Mouse (Mus musculus): Measurements from ENCODE around the gene Zfp819.

DNA sequence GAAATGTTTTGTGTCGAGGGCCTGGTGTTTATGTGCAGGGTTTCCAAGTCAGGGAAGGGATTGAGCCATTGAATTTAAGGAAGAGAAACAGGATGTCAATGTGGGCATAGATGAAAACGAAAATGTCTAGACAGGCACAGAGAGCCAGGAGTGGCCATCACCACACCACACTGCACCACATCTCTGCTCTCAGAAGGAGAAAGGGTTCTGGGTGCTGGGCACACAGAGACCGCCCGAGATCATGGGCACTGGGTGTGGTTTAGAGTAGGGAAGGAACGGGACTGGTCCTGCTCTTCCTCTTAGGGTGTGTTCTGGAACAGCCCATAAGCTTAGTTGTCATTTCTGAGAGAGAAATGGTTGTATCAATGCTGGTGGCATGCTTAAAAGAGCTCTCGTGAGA is 43.7 kb upstream of the Zfp819 start:
- TF ChIP-seq CTCF (IDR thresholded peaks at IDR 0.05) (no peak), EP300 (IDR thresholded peaks at IDR 0.05) (no peak)
